8 mouse cellular contexts compared by ENCODE assay signal in the genomic region with DNA sequence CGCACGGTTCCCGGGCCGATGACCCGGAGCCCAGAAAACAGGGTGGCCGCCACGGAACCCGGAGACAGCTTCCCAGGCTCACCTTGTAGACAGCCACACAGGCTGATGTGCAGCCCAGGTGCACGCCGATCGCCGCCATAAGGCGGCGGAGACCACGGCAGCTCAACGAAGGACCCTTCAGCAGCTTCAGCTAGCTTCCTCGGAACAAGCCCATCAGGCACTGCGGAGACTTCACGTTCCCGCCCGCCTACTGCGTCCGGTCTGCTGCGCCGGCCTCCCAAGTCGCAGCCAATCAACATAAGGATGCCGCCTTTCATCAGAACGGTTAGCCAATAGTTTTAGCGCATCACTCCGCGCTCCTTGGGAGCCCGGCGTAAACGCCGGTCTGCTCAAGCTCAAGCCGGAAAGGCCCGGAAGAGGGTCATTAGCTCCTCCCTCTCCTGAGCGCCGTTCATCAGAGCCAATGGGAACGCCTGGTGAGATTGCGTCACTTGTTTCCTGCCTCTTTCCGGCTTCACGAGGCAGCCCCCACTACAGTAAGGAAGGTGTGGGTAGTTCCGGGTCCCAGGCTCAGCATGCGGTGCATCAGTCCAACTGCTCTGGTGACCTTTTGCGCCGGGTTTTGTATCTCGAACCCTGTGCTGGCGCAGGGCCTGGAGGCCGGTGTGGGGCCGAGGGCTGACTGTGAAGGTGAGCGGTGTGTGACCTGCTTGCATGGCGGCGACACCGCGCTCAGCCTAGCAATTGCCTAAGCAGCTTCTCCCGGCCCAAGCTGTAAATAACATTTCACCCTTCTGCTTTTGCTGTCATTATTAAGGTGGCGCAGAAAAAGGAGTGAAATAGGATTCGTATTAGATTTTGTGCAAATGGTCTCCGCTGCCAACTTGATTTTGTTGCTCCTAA. TPM values are rescaled to one million over a fixed set of nuclear protein-coding genes. Genes with fewer than 3 reads are reported as not detected.
DNase-seq lines count a peak whose midpoint lies in the region; ATAC-seq and TF ChIP-seq lines count a peak whose summit lies in the region.

TSS of gene Gm45902 (minus strand) at position 239 of the 903 bp plus-strand sequence.
TSS of gene Hspa14 (minus strand) at position 263 of the 903 bp plus-strand sequence.
TSS of gene Cdnf (plus strand) at position 479 of the 903 bp plus-strand sequence.

- H3K27ac ChIP-seq in hindbrain, embryonic 13.5 days = peak within 1 kb of the TSS; percentile 90

- ATAC-seq in Patski = peak; percentile 99
- ATAC-seq in hindbrain, embryonic 13.5 days (ENCODE audit: low FRiP score) = peak; percentile 100

- H3K4me2 ChIP-seq in hindbrain, embryonic 13.5 days = peak within 1 kb of the TSS; percentile 91

- CTCF ChIA-PET in Patski (lab: Charles Lee) = interaction anchor here (1.0 kb wide), 1 partner anchor 12 kb away, joined by 3 read pairs; no protein-coding TSS in a partner anchor

- no peaks in the 10 kb centered on the region for H3K27me3 ChIP-seq in Patski
- 0 out of 2 replicates have a peak, but pooled peaks cover 3% of the 10 kb centered on the region for H3K27me3 ChIP-seq in hindbrain, embryonic 13.5 days

- POLR2A ChIA-PET in Patski (lab: Charles Lee) = no interaction called here

- peak; percentile 93 for DNase-seq in Patski (ENCODE audit: low read depth, low spot score)
- peak; percentile 95 to 96 for DNase-seq in cerebellum, postnatal 14 days
- DNase-seq in frontal cortex, postnatal 14 days (ENCODE audit: low spot score in 2 of 2) = peak; percentile 95 to 98
- DNase-seq in layer of hippocampus, postnatal 25 days (ENCODE audit: extremely low spot score in 1 of 2, low spot score in 1 of 2) = peak; percentile 82 to 84
- DNase-seq in lung, postnatal 25 days (ENCODE audit: low spot score) = peak; percentile 98
- peak; percentile 98 for DNase-seq in retina, embryonic 14.5 days (ENCODE audit: low spot score)
- peak; percentile 91 for DNase-seq in thymus, postnatal 4 days

- peak within 1 kb of the TSS; percentile 89 for H3K9ac ChIP-seq in hindbrain, embryonic 13.5 days

- H3K36me3 ChIP-seq in hindbrain, embryonic 13.5 days = peaks cover 20% of the 10 kb centered on the region

- 1% methylated on average over 60 of the region's 60 CpGs for WGBS in hindbrain, embryonic 13.5 days

- H3K4me1 ChIP-seq in hindbrain, embryonic 13.5 days (replicated peaks) = peaks cover 21% of the 10 kb centered on the region

- in situ Hi-C loops in Patski (cut with MboI; ENCODE audit: low pct_unique_long_range_greater_than_20kb) = no loop called here

- H3K4me3 ChIP-seq in hindbrain, embryonic 13.5 days = peak within 1 kb of the TSS; percentile 79

- no peak for TF ChIP-seq CTCF in Patski (IDR thresholded peaks at IDR 0.05)

- no peaks in the 10 kb centered on the region for H3K9me3 ChIP-seq in hindbrain, embryonic 13.5 days

RNA-seq across cellular contexts. Expression of gene Gm45902, which starts in this region (rescaled TPM):
- 3.0 TPM for polyA plus RNA-seq in Patski (2021)
- 8.6 and 8.9 TPM in 2 replicates for polyA plus RNA-seq in hindbrain, embryonic 13.5 days (2015; fragmentation: Nextera tagmentation; extraction: Ambion mirVana)
- 1 to 10 TPM; 3.9 to 5.9 TPM for total RNA-seq in layer of hippocampus, postnatal 25 days (2021)

RNA-seq across cellular contexts. Expression of gene Hspa14, which starts in this region (rescaled TPM):
- polyA plus RNA-seq in Patski (2021) = 61.3 TPM
- 66.7 and 67.4 TPM in 2 replicates for polyA plus RNA-seq in hindbrain, embryonic 13.5 days (2015; fragmentation: Nextera tagmentation; extraction: Ambion mirVana)
- total RNA-seq in layer of hippocampus, postnatal 25 days (2021) = 10 to 100 TPM; 45.3 to 52.1 TPM

RNA-seq across cellular contexts. Expression of gene Cdnf, which starts in this region (rescaled TPM):
- 1.7 TPM for polyA plus RNA-seq in Patski (2021)
- polyA plus RNA-seq in hindbrain, embryonic 13.5 days (2015; fragmentation: Nextera tagmentation; extraction: Ambion mirVana) = 0.18 and 0.19 TPM in 2 replicates
- under 1 TPM; 0.35 to 0.71 TPM for total RNA-seq in layer of hippocampus, postnatal 25 days (2021)

Comparison
In these comparisons a context has a peak if more than half of its experiments do, and no peak if none do; other contexts are left out.
1. Peak in every context shown above with its lines: DNase-seq, ATAC-seq, H3K4me3 ChIP-seq and H3K27ac ChIP-seq.